Mouse (Mus musculus): ENCODE results near the gene Tnfrsf13c.
"Not testable (repeated sequence)": the region's sequence is repeated elsewhere in the genome, so short reads cannot be mapped to it uniquely, and the experiment has no call there.

Gene Tnfrsf13c

DNA sequence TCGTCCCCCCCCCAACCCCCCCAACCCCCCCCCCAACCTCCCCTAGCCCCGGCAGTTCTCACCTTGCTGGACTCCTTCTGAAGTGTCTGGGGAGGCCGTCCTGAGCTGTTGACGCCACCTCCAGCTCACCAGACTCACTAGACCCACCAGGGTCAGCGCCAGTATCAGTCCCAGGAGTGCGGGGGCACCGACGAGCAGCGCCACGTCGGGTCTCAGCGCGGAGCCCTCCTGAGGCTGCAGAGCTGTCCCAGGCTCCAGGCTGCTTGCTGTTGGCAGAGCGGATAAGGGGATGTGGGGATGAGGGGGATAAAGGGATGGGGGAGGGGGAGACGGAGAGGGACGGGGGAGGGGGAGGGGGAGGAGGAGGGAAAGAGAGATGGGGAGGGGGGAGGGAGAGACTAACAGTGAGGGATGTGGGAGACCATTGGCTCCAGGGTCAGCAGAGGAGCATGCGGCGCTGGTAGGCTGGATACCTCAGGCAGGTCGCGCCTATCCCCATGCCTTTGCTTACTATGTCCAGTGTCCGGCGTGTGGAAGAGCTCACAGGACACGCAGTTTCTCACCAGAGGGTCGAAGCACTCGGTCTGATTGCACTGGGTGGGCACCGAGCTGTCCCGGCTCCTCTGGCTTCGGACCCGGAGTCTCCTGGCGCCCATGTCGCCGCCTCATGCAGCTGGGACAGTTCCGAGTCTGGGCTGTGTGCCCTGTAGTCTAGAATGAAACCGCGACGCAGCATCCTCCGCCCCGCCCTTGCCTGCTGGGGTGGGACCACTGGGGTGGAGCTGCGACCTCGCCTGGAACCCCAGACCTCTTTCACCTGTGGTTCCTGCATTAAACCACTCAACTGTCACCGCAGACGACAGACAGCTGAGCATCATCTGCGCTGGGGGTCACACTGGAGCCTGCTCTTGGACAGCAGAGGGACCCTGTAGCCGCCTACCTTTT lies at the start of gene Tnfrsf13c:
TSS of gene Tnfrsf13c (minus strand) at position 713 of the 945 bp plus-strand sequence.
- no peak for DNase-seq

DNA sequence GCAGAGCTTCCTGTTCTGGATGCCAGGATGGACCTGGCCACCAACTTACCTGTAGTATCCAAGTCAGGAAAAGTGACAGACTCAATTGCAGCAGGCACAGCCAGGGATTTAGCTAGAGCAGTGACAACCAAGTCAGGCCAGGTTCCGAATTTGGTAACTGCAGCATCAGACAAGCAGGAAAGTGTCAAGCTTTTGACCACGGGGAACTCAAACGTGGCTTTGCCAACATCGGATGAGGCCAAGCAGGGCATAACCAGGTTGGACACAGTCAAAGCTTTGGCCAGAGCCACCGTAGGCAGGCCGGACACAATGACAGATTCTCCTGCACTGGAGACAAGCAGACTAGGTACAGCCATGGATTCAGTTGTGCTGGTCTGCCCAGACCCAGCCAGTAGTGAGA lies 48.1 kb upstream of the Tnfrsf13c start:
- DNase-seq = peak; percentile 50 to 52

GRCm38 (mm10) chr15:82271201-82271600 lies 47.0 kb upstream of the Tnfrsf13c start:
- peak; percentile 80 to 88 for DNase-seq

DNA sequence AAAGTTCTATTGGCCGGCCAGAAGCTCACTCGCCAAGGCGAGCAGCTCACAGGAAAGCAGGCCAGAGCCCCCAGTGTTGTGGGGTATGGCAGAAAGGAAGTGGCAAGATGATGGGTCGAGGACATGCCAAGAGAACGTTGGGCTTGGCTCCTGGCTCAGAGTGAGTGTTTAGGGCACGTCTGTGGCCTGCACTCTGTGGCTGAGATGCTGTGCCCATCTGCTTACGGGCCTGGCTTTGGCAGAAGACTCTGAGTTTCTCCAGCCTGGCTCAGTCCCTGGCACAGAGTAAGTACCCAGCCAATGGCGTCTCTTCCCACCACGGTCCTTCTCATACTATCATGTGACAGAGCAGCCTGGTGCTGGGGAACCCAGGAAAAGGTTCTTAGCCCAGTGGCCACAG lies 44.6 kb upstream of the Tnfrsf13c start:
- peak; percentile 65 to 69 for DNase-seq

GRCm38 (mm10) chr15:82268185-82268584 lies 44.0 kb upstream of the Tnfrsf13c start:
- DNase-seq = no peak

GRCm38 (mm10) chr15:82266356-82266755 lies 42.2 kb upstream of the Tnfrsf13c start:
- DNase-seq = peak; percentile 77 to 85

- peak; percentile 77 to 82 for DNase-seq
Observed at GRCm38 (mm10) chr15:82259510-82259909, 35.3 kb upstream of the Tnfrsf13c start.

GRCm38 (mm10) chr15:82255944-82256383 lies 31.8 kb upstream of the Tnfrsf13c start:
- DNase-seq = peak; percentile 60 to 72

- no peak for DNase-seq
Observed at GRCm38 (mm10) chr15:82255248-82255647, 31.1 kb upstream of the Tnfrsf13c start.

- no peak for DNase-seq
Observed at GRCm38 (mm10) chr15:82252097-82252496, 27.9 kb upstream of the Tnfrsf13c start, which contains the start of gene 1500009C09Rik. TSS of gene 1500009C09Rik (plus strand) at chr15:82252397.

DNA sequence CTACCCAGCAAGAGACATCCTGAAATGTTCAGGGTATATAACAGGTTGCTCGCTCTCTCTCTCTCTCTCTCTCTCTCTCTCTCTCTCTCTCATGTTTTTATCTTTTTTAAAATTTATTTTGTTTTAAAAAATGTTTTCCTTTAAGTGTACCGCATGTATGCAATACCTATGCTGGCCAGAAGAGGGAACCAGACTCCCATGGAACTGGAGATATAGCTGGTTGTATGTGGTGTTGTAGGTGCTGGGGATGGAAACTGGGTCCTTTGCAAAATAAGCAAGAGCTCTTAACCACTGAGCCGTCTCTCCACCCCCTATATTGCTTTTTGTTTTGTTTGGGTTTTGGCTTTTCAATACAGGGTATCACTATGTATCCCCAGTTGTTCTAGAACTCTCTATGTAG lies 27.4 kb upstream of the Tnfrsf13c start:
- no peak for DNase-seq

- no peak for DNase-seq
Observed at GRCm38 (mm10) chr15:82247131-82247776, 23.1 kb upstream of the Tnfrsf13c start.

GRCm38 (mm10) chr15:82244805-82245161 lies 20.6 kb upstream of the Tnfrsf13c start:
- not testable (repeated sequence) for DNase-seq

GRCm38 (mm10) chr15:82244115-82244804 lies 20.1 kb upstream of the Tnfrsf13c start, which contains the start of gene Cenpm:
TSS of gene Cenpm (minus strand) at chr15:82244748.
- DNase-seq = peak; percentile 92 to 94

- no peak for DNase-seq
Observed at GRCm38 (mm10) chr15:82243742-82244114, 19.6 kb upstream of the Tnfrsf13c start.

DNA sequence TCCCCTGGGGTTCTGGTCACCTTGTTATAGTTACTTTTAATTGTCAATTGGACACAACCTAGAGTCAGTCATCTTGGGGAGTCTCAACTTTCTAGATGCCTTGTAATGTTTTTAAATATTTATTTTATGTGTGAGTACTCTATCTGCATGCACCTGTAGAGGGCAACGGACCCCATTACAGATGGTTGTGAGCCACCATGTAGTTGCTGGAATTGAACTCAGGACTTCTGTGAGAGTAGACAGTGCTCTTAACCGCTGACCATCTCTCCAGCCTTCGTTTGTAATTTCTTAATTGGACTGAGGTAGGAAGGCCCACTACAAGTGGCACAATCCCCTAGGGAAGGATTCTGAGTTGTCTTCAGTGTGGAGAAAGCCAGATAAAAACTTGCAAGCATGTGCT lies 19.1 kb upstream of the Tnfrsf13c start:
- DNase-seq = no peak

GRCm38 (mm10) chr15:82236565-82236964 lies 12.4 kb upstream of the Tnfrsf13c start:
- peak; percentile 94 to 98 for DNase-seq

DNA sequence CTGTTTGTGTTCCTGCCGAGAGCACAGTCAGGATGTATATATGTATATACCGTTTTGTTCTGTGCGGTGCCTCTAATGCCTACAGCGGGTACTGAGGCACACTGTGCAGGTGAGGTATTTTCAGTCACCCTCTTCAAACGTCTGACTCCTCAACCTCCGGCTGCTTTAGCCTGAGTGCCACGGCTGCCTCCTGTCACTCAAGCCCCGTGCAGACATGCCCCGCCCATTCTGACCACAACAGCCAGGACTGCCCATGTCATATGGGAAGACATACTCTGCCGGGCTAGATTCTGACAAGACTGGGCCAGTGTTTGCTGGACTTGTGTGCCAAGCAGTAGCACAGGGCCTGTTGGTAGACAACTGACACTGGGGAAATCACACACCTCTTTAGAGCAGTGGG lies 11.5 kb upstream of the Tnfrsf13c start:
- DNase-seq = no peak

DNA sequence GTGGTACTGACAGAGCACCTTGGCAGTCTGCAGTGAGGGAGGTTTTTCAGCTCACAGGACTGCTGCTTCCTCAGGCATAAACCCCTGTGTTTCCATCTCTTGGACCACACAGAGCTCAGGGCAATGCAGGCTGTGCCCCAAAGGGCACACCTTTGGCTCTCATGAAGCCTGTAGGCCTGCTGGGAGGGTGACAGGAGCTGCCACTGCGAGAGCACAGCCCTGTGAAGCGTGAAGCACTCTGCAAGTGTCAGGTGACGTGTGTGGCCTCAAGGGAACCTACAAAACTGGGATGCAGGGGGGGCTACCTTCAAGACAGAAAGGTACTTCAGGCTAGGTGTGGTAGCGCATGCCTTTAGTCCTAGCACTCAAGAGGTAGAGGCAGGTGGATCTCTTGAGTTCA lies 8.5 kb upstream of the Tnfrsf13c start:
- DNase-seq = no peak

DNA sequence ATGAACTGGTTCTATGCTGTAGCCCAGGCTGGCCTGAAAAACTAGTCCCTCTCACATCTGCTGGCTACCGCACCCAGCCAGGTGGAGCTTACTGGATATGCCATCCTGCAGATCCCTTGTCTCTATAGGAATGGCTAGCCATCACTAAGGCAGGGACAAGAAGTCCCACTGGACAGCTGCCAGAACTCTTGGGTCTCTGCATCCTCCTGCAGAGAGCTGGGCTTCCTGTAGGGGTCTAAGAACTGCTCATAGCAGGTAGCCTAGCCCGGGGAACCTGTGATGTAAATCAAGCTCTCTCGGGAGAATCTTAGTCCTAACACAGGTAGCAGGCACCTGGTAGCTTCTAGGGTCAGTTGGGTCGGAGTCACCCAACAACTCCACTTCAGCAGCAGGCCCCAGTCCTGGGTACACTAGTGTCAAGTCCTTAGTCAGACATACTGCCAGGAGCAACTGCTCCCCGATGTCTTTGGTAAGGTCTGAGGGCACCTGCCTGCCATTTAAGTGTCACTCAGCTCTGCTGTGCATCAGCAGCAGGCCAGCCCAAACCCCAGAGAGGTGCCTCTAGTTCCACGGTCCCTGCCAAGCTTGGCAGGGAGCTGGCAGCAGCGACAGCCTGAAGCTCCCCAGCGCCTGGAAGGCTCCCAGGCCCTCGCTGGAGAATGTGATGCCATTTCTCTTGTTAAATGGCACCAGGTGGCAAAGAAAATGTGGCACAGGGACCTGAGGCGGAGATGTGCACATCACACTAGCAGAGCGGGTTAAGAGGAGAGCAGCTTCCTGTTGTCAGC lies 7.6 kb upstream of the Tnfrsf13c start:
- peak; percentile 88 to 91 for DNase-seq

DNA sequence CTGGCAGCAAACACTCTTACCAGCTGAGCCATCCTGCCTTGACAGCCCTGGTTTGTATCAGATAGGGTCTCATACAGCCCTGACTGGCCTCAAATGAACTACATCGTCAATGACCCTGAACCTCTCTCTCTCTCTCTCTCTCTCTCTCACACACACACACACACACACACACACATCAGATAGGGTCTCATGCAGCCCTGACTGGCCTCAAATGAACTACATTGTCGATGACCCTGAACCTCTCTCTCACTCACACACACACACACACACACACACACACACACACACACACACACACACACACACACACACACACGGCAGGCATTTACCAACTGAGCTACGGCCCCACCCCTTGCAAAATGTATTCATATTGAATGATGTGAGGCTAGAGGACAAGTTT lies 6.9 kb upstream of the Tnfrsf13c start:
- no peak for DNase-seq

DNA sequence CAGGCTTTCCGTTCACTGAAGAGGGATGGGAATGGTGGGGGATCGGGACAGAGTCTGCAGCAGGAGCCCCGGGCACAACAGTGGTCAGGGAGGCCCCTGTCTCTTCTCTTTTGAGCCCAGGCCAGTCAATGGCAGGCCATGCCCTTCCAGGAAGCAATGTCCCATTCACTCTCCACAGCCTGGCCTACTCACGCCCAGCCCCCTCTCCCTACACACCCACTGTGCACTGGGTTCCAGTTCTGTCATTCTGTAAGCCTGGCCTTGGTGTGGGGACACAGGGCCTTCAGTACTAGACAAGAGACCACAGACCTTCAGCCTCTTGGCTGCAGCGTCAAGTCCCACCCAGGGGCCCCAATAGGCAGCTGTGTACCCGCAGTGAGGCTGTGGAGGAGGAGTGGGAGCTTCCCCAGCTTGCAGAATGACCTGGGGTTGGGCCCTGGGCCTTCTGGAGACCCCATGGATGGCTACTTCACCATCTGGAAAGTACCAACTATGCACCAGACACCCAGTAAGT lies 6.0 kb upstream of the Tnfrsf13c start:
- no peak for DNase-seq

Measured in cerebellum, postnatal 36 days (tissue).